Mouse (Mus musculus) heart, embryonic 12.5 days (tissue): ENCODE data around the gene Gm10974. TPM values are rescaled to one million over a fixed set of nuclear protein-coding genes. Genes with fewer than 3 reads are reported as not detected.

Experiments used
- ATAC-seq: fragments of 200-750 bp; cut with Nextera tagmentation; 2 replicates; pipeline ENCODE4 v1.8.0; 2017; ENCODE audit warnings: moderate TSS enrichment, moderate library complexity; ENCODE audit not compliant: insufficient number of reproducible peaks, low FRiP score
- H3K27ac ChIP-seq: fragments of 300-500 bp; sonication (generic); 2 replicates; pipeline ENCODE4 v1.5.1; 2016; ENCODE audit warnings: mild to moderate bottlenecking, moderate library complexity; ENCODE audit not compliant: poor library complexity, severe bottlenecking
- H3K27me3 ChIP-seq: fragments of 300-500 bp; sonication (generic); replicated peaks from 2 replicates; pipeline ENCODE4 v1.6.1; 2016; ENCODE audit warnings: mild to moderate bottlenecking, moderate library complexity
- H3K36me3 ChIP-seq: fragments of 300-500 bp; sonication (generic); 2 replicates; pipeline ENCODE4 v1.6.1; 2016; ENCODE audit warnings: mild to moderate bottlenecking, moderate library complexity
- H3K4me1 ChIP-seq: fragments of 300-500 bp; sonication (generic); replicated peaks from 2 replicates; pipeline ENCODE4 v1.6.1; 2016; ENCODE audit warnings: mild to moderate bottlenecking
- H3K4me2 ChIP-seq: fragments of 300-500 bp; sonication (generic); 2 replicates; pipeline ENCODE4 v1.6.1; 2016; ENCODE audit warnings: mild to moderate bottlenecking, moderate library complexity
- H3K4me3 ChIP-seq: fragments of 300-500 bp; sonication (generic); 2 replicates; pipeline ENCODE4 v1.5.1; 2016; ENCODE audit warnings: mild to moderate bottlenecking
- H3K9ac ChIP-seq: fragments of 300-500 bp; sonication (generic); 2 replicates; pipeline ENCODE4 v1.6.1; 2016; ENCODE audit warnings: mild to moderate bottlenecking, moderate library complexity
- H3K9me3 ChIP-seq: fragments of 300-500 bp; sonication (generic); replicated peaks from 2 replicates; pipeline ENCODE4 v1.6.1; 2016; ENCODE audit warnings: mild to moderate bottlenecking, moderate library complexity
- WGBS: fragments of 180-500 bp; shearing (Covaris S2); methylation state at CpG from one replicate; pipeline ENCODE4 v1.1.7; 2016; 5-methylcytosine and 5-hydroxymethylcytosine counted together
- polyA plus RNA-seq: library from polyadenylated mRNA; unstranded; fragments of >200 nt; fragmentation: Nextera tagmentation; extraction: Ambion mirVana; gene quantifications from 2 replicates; pipeline ENCODE4 v1.2.1, GENCODE M21; 2016

The Gm10974 gene
- polyA plus RNA-seq, 1 experiment from 2014 or later = not detected

GRCm38 (mm10) chr7:66405951-66406721 is 40.4 kb downstream of the Gm10974 start:
- ATAC-seq = no peak
- Histone ChIP-seq H3K27ac (no peak overlapping the region), H3K4me3 (no peak overlapping the region), H3K36me3 (no peaks in the 10 kb centered on the region), H3K27me3 (peaks cover 4% of the 10 kb centered on the region; the same call in 1 of the 2 replicates), H3K9ac (no peak overlapping the region), H3K4me2 (0 out of 2 replicates have a peak overlapping the region, but pooled peaks have one; percentile 29), H3K4me1 (peaks cover 32% of the 10 kb centered on the region), H3K9me3 (no peaks in the 10 kb centered on the region)
- WGBS = 56% methylated on average over 13 of the region's 13 CpGs

GRCm38 (mm10) chr7:66406971-66407370 is 41.3 kb downstream of the Gm10974 start:
- WGBS = 37% methylated on average over 8 of the region's 8 CpGs
- no peak for ATAC-seq
- Histone ChIP-seq H3K36me3 (no peaks in the 10 kb centered on the region), H3K4me1 (peaks cover 32% of the 10 kb centered on the region), H3K9me3 (no peaks in the 10 kb centered on the region), H3K27me3 (peaks cover 6% of the 10 kb centered on the region; the same call in 1 of the 2 replicates), H3K4me3 (no peak overlapping the region), H3K27ac (no peak overlapping the region), H3K9ac (no peak overlapping the region), H3K4me2 (no peak overlapping the region)

- Histone ChIP-seq H3K4me1 (peaks cover 40% of the 10 kb centered on the region), H3K27ac (no peak overlapping the region), H3K27me3 (peaks cover 6% of the 10 kb centered on the region; the same call in 1 of the 2 replicates), H3K36me3 (no peaks in the 10 kb centered on the region), H3K9ac (no peak overlapping the region), H3K4me3 (no peak overlapping the region), H3K9me3 (no peaks in the 10 kb centered on the region), H3K4me2 (no peak overlapping the region)
- 62% methylated on average over 6 of the region's 6 CpGs for WGBS
- 0 out of 2 replicates have a peak, but pooled peaks have one; percentile 17 for ATAC-seq
Observed at GRCm38 (mm10) chr7:66409433-66409832, 43.7 kb downstream of the Gm10974 start.

- Histone ChIP-seq H3K4me1 (peaks cover 13% of the 10 kb centered on the region), H3K4me3 (no peak overlapping the region), H3K4me2 (no peak overlapping the region), H3K9me3 (no peaks in the 10 kb centered on the region), H3K27me3 (peaks cover 6% of the 10 kb centered on the region; the same call in 1 of the 2 replicates), H3K27ac (no peak overlapping the region), H3K9ac (no peak overlapping the region), H3K36me3 (no peaks in the 10 kb centered on the region)
- no peak for ATAC-seq
- 78% methylated on average over 7 of the region's 7 CpGs for WGBS
Observed at GRCm38 (mm10) chr7:66413093-66413492, 47.4 kb downstream of the Gm10974 start.

GRCm38 (mm10) chr7:66416829-66417228 is 51.1 kb downstream of the Gm10974 start:
- H3K4me3 ChIP-seq = no peak overlapping the region
- no peak overlapping the region for H3K9ac ChIP-seq
- no peak overlapping the region for H3K27ac ChIP-seq
- H3K4me2 ChIP-seq = no peak overlapping the region
- peaks cover 13% of the 10 kb centered on the region for H3K4me1 ChIP-seq
- no peaks in the 10 kb centered on the region for H3K36me3 ChIP-seq
- WGBS = 58% methylated on average over 4 of the region's 4 CpGs
- no peaks in the 10 kb centered on the region for H3K9me3 ChIP-seq
- no peak for ATAC-seq
- peaks cover 10% of the 10 kb centered on the region for H3K27me3 ChIP-seq

- no peaks in the 10 kb centered on the region for H3K36me3 ChIP-seq
- no peaks in the 10 kb centered on the region for H3K4me1 ChIP-seq
- no peak overlapping the region for H3K4me3 ChIP-seq
- WGBS = 48% methylated on average over 12 of the region's 12 CpGs
- no peak overlapping the region for H3K27ac ChIP-seq
- no peaks in the 10 kb centered on the region for H3K9me3 ChIP-seq
- peaks cover 10% of the 10 kb centered on the region for H3K27me3 ChIP-seq
- ATAC-seq = no peak
- H3K9ac ChIP-seq = no peak overlapping the region
- no peak overlapping the region for H3K4me2 ChIP-seq
Observed at GRCm38 (mm10) chr7:66418981-66419380, 53.3 kb downstream of the Gm10974 start.

GRCm38 (mm10) chr7:66421903-66422302 is 56.2 kb downstream of the Gm10974 start:
- ATAC-seq = no peak
- Histone ChIP-seq H3K27ac (no peak overlapping the region), H3K27me3 (peaks cover 36% of the 10 kb centered on the region), H3K9me3 (no peaks in the 10 kb centered on the region), H3K36me3 (no peaks in the 10 kb centered on the region), H3K9ac (no peak overlapping the region), H3K4me3 (no peak overlapping the region), H3K4me2 (no peak overlapping the region), H3K4me1 (peaks cover 2% of the 10 kb centered on the region)
- WGBS = 68% methylated on average over 8 of the region's 8 CpGs

GRCm38 (mm10) chr7:66427053-66427436 is 61.3 kb downstream of the Gm10974 start:
- H3K4me1 ChIP-seq = peaks cover 11% of the 10 kb centered on the region
- no peaks in the 10 kb centered on the region for H3K36me3 ChIP-seq
- no peak overlapping the region for H3K27ac ChIP-seq
- H3K9me3 ChIP-seq = no peaks in the 10 kb centered on the region
- WGBS = under 1% methylated on average over 23 of the region's 23 CpGs
- peak overlapping the region; percentile 57 for H3K4me3 ChIP-seq
- H3K9ac ChIP-seq = peak overlapping the region; percentile 56; the same call in 1 of the 2 replicates
- peaks cover 60% of the 10 kb centered on the region for H3K27me3 ChIP-seq
- peak; percentile 17; the same call in 1 of the 2 replicates for ATAC-seq
- H3K4me2 ChIP-seq = peak overlapping the region; percentile 93

- Histone ChIP-seq H3K4me1 (peaks cover 11% of the 10 kb centered on the region), H3K27ac (no peak within 1 kb of the TSS), H3K4me3 (peak within 1 kb of the TSS; percentile 57), H3K9me3 (no peaks in the 10 kb centered on the region), H3K9ac (peak within 1 kb of the TSS; percentile 56), H3K27me3 (peaks cover 60% of the 10 kb centered on the region), H3K36me3 (no peaks in the 10 kb centered on the region), H3K4me2 (peak within 1 kb of the TSS; percentile 93)
- WGBS = 1% methylated on average over 56 of the region's 56 CpGs
- ATAC-seq = peak; percentile 65
Observed at GRCm38 (mm10) chr7:66427437-66428161, 61.9 kb downstream of the Gm10974 start, which contains the start of gene Aldh1a3. Aldh1a3 (minus strand) TSS chr7:66427517.

GRCm38 (mm10) chr7:66434453-66434935 is 68.8 kb downstream of the Gm10974 start:
- Histone ChIP-seq H3K4me3 (no peak overlapping the region), H3K4me2 (no peak overlapping the region), H3K9ac (no peak overlapping the region), H3K4me1 (peaks cover 9% of the 10 kb centered on the region), H3K9me3 (no peaks in the 10 kb centered on the region), H3K27me3 (peaks cover 8% of the 10 kb centered on the region), H3K27ac (no peak overlapping the region), H3K36me3 (no peaks in the 10 kb centered on the region)
- ATAC-seq = no peak
- 40% methylated on average over 10 of the region's 10 CpGs for WGBS
